Mouse (Mus musculus): ENCODE data around the gene Trim43b.
"Not testable (repeated sequence)": the region's sequence is repeated elsewhere in the genome, so short reads cannot be mapped to it uniquely, and the experiment has no call there.

The Trim43b gene

DNA sequence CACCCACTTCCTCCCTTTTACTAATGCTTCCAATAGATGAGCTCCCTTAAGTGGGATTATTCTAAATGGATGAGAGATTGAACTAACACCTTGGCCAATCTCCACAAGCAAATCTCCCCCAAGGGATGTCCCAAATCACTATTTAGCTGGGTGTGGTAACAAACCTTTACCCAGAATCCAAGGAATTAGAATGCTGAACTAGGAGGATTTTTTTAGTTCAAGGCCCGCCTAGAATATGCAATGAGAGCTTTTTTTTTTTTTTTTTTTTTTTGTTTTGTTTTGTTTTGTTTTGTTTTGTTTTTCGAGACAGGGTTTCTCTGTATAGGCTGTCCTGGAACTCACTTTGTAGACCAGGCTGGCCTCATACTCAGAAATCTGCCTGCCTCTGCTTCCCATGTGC is at the start of gene Trim43b:
Trim43b (minus strand) TSS at position 101 of the 400 bp plus-strand sequence.
- not testable (repeated sequence) for DNase-seq

DNA sequence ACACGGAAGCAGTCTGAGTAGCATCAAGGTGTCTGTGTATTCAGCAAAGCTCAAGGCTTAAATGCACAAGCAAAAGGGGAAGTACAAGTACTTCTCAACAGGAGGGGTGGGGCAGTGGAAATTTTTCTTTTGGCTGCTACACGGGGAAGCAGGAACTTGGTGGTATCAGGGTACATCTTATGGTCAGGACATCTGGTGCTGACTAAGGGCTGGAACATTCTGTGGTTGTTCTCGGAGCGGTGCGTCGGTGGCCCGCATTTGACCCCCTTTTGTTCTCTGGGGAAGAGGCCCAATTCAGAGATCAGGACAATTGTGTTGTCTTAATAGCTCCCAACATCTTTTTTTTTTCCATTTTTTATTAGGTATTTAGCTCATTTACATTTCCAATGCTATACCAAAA is 11.9 kb upstream of the Trim43b start:
- DNase-seq = not testable (repeated sequence)

DNA sequence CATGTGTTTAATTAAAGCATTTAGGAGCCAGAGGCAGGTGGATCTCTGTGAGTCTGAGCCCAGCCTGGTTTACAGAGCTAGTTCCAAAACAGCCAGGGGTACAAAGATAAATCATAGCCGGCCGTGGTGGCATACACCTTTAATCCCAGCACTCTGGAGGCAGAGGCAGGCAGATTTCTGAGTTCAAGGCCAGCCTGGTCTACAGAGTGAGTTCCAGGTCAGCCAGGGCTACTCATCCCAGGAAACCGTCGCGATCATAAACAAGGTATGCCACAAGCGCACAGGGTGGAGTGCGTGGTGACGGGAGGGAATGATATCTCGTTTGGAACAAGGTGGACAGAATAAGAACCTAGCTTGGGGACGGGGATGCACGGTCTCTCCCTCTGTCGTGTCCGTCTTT is 5.9 kb downstream of the Trim43b start:
- peak in 1 of 2 experiments; percentile 43 for DNase-seq

DNA sequence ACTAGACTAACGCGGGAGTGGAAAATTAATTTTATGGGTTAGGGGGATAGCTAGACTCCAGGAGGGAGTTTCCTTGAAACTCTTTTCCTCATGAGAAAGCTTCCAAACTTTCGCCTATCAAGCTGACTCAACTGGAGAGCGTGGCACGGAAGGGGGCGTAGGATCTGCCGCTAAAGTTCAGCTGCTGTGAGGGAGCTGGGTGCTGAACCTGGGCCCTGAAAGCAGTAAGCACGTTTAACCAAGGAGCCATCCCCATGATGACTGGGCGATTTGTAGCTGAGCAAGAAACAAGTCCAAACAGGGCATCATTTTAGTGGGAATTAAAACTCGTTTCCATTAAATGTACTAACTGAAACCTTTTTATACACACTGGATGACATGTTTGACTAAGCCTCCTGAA is 13.0 kb downstream of the Trim43b start:
- not testable (repeated sequence) for DNase-seq

DNA sequence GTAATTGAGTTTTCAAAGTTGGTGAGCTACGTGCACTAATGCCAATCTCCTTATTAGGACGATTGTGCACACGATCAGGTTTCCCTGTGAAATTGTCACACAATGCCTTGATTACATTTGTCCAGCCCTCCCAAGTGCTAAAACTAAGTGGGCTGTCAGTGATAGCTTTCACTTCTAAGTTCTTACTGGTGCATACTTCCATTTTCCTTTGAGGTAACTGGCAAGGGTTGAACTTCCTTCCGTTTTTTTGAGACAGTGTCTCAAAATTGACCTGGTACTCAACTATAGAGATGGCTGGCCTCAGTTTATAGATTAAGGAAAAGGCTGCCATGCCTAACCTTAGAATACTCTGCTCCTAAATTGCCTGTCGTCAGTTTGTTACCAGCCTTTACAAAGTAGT is 16.1 kb downstream of the Trim43b start:
- not testable (repeated sequence) for DNase-seq

DNA sequence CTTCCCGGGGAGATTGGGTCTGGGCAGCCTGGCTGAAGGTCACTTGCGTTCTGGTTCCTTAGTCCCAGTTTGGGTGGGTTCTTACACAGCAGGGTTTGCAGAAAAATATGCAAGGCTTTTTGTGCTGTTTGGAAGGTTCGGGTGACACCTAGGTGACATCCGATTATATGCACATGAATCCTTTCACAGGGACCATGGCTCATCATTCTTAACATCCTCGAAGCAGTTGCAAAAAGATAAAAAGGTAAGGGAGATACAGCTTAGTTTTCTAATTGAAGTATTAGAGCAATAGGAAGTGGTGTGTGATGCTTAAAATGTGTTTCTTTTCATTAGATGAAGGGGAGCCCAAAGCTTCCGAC is 25.5 kb downstream of the Trim43b start:
- not testable (repeated sequence) for DNase-seq

DNA sequence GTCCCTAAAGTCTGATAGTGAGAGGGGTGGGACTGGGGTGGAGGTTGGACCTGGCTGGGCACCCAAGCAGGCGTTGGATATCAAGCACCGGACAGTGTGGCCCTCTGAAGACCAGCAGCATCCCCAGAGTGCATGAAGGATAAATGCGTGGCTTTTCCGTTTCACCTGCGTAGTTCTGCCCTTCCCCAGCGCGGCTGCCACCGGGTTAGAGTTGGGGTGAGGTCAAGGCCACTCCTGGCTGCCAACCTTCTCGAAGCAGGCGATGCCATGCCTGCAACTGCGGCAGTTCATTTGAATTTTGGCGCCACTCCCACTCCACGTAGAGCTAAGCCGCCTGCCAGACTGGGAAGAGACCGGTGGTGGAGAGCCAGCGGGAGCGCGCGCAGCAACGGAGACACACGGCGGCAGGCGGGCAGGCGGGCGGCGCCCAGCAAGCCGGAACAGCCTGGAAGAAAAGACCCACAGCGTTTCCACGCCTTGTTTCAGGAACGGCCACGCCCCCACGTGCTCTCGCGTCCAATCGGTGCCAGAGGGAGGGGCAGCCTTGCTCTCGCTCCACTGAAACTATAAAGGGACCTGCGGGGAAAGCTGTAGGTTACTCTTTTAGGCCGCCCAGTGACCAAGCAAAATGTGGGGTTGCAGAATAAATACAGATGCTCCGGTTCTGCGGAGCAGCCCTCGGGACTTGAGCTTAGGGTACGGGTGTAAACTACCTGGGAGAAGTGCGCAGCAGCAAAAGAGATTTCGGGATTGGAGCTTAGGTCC is 26.1 kb downstream of the Trim43b start:
- peak; percentile 81 to 89 for DNase-seq
